Mouse (Mus musculus): ENCODE data around the gene Srgap2. TPM values are rescaled to one million over a fixed set of nuclear protein-coding genes. Genes with fewer than 3 reads are reported as not detected.
"Not testable (repeated sequence)": the region's sequence is repeated elsewhere in the genome, so short reads cannot be mapped to it uniquely, and the experiment has no call there.

The Srgap2 gene
- polyA plus RNA-seq, 2 experiments from 2014 or later, result 25.0 to 31.5 TPM

DNA sequence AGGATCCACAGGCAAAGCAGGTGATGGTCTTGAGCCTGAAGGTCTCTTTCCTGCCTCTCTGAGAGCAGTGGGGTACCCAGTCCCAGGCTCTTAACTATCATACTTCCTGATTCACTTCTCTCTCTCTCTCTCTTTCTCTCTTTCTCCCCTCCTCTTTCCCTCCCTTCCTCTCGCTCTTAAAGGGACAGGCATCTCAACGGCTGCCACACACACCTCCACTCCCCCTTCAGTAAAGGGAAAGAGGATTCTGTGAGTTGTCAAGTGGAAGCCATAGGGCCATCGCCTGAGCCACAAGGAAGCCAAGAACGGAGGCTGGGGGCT is 247.7 kb downstream of the Srgap2 start, which contains the start of gene Ikbke:
Gene Ikbke, minus strand, starts transcription at position 151 of the 321 bp plus-strand sequence.
- peak; percentile 51 for ATAC-seq

DNA sequence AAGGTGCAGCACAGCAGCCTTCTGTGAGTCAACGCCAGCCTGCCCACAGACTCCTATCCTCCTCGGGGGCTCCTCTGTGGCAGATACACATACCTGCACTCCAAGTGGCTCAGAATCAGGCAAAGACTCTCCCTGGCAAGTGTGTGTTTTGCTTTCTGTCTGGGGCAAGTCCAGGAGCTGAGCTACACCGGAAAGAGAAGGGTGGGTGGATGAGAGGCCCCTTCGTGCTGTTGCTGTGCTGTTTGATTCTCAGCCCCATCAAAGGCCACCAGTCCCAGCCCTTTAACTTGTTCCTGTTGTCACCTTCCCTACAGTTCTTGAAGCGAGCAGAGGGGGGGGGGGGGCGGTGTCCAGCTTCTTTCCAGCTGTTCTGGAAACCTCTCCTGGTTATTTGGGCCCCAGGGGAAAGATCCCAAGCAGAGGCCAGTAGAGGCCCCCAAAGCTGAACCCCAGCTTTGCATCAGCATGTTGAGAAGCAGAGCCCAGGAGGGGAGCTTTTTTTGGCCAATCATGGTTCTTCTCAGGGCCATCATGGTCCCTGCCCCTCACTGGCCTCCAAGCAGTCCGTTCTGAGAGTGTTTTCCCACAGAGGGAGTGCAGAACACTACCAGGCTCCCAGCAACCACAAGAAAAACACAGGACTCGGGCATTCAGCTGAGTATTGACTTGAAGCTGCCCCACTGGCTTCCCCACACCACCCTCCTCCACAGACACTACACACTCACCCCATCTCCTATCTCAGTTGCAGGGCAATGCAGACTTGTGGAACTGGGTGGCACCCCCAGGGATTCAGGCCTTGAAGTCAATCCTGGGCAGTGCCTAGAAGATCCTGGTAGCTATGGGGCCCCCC is 248.3 kb downstream of the Srgap2 start:
- peak; percentile 65 for ATAC-seq

DNA sequence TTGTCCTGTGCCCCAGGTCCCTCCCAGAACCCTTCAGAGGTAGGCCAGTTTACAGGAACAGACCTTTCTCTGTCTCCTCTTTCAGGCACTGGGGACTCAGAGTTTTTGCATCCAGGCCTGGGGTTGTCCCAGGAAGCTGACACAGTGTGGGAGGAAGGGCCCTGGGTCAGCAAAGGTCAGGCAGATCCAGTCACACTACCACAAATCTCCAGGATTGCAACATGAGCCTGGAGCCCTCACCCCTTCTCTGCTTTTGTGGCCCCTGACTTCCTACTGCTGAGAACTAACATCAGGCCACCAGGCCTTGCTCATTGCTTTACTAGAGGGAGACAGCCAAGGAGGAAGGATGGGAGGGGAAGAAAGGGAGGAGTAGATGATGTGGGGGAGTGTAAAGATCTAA is 250.3 kb downstream of the Srgap2 start:
- no peak for ATAC-seq

DNA sequence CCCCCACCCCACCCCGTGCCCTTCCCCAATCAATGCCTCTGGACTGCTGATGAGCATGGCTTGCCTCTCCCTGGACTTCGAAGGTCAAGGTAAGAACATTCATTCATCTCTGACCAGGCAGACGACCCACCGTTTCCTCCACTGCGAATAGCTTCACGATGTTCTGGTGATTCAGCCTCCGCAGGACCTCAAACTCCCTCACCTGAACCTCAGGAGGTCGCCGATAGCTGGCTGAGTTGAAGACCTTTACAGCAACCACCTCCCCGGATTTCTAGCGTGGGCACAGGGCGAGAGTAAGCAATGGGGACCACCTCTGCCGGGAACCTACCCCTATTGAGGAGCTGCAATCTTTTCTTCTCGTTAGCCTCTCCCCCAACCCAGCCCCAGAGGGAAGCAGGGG is 251.6 kb downstream of the Srgap2 start:
- ATAC-seq, result no peak

DNA sequence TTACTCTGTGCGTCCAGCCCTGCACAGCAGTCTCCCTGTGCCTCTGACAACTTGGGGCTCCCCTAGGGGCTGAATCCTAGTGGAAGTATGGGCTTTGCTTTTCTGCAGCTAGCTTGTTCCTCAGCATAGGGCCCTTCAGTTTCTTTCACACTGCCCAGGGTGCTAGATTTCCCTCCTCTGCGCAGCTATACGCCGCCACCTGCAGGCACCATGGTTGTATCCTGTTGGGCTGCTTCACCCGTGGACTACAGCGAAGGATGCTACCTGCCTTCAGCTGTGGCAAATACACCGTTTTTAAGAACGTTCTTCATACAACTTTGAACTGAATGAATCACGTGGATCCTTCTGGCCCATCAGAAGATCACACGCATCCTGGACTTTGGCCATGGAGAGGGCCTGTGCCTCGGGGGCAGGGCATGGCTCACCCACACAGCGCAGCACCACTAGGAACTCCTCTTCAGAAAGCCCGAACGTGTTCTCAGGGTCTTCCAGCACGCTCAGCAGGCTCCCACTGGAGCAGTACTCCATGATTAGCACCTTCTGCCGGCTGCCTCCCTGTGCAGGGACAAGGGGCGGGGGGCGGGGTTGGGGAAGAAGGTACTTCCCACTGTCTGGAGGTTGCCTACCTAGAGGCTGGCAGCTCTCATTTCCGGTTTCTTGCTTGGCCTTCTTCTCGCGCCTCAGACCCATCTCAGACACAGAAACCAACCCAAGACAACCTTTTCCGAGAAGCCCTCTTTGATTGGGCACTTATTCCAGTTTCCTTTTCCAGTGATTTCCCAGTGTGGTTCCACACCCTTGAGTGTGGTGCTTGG is 252.2 kb downstream of the Srgap2 start:
- ATAC-seq, result no peak

DNA sequence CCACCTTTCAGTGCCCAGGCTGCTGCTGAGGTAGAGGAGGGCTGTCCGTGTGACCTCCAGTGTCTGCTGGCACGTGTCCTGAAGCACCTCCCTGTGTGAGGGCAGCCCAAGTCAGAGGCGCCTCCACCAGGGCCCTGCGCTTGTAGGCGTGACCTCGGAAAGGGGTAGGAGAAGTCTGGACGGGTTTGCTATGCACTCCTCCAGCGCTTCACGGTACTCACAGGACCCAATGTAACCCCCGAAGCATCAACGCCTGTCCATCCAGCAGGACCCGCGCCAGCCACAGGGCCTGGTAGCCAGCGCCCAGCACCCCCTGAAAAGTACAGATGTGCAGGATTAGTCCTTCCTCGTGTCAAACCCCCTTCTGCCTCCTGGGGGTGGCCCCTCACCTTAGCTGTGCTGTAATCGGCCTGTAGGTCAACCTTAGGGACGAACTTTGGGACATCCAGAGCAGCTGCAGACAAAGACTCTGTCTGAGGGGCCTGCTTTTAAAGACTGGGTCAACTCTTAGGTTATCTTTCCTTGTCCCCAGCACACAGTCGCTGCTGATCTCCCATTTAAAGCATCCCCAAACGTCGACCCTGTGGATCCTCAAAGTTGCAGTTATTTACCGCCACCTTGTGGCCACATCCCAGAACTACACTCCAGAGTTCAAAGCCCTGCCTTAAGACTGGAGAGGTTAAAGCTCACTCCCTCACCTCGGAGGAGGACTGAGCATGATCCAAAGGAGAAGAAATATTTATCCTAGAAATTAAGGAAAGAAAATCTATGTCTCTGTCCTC is 257.2 kb downstream of the Srgap2 start:
- ATAC-seq, result peak; percentile 82

DNA sequence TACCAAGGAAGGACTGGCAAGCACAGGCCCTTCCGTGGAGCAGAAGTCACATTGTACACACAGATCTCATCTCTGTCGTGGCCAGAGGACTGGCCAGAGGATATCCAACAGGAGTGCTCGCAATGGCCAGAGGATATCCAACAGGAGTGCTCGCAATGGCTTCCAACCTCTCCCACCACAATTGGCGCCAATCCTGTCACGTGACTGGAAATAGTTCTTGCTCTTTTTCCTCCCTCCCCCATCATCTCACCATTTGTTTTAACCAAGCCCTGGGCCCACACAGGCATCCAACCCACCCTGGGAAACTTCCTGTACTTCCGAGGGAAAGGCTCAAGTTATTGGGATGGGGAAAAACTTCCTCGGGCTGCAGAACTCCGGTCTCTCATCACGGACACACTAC is 258.4 kb downstream of the Srgap2 start:
- ATAC-seq, result no peak

DNA sequence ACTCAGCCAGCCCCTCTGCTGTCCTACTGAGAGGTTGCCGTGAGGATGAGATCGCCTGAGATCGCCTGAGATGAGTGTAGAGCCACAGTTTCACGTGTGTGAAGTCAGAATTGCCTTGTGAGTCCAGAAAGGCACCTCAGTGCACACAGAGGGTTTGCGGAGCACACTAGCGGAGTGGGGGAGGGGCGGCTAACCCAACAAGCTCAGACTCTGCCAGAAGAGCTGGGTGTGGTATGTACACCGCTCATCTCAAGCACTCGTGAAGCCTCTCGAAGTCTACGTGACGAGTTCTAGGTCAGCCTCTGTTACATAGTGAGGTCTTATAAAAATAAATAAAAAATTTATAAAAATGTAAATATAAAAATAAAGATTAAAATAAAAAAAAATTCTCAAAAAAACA is 263.2 kb downstream of the Srgap2 start:
- ATAC-seq, result no peak

DNA sequence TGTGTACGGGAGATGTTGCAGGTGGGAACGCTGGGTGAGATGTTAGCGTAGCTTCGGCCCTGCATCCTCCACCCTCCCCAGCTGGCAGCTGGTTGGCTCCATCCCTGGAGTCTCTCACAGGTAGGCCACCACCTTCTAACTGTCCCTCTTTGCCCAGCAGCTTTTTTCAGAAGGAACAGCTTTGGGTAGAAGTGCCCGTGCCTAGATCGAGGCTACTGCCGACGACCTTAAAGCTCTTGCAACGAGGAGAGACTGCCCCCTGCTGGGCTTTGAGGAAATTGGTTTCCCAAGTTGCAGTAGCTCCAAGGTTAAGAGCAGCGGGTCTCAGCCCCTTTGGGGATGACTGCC is 266.9 kb downstream of the Srgap2 start:
- peak; percentile 46 for ATAC-seq

DNA sequence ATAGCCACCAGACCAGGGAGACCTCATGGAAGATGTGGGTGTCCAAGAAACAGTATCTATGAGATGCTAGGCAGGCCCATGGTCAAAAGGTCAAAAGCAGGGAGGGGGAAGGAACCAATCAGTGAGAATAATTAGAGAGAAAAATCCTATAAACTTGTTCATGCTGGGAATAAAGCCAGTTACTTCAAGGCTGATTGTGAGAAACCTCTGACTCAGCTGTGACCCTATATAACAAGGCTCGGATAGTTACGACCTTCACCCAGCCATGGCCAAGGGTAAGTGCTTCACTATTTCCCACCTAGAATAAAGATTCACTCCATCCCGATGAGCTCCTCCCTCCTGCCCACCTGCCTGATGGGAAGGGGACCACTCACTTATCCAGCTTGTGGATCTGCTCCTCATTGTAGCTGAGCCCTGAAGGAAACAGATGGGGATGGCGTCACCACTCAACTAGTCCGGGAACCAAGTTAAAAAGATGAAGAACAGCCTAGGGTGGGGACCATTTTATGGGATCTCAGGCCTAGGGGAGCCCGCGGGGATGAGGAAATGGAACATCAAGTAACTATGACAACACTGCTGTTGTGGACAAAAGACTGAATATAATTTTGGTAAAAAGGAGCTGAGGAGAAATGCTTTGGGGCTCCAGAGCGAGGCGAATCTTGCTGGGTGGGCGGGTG is 267.4 kb downstream of the Srgap2 start:
- no peak for ATAC-seq

DNA sequence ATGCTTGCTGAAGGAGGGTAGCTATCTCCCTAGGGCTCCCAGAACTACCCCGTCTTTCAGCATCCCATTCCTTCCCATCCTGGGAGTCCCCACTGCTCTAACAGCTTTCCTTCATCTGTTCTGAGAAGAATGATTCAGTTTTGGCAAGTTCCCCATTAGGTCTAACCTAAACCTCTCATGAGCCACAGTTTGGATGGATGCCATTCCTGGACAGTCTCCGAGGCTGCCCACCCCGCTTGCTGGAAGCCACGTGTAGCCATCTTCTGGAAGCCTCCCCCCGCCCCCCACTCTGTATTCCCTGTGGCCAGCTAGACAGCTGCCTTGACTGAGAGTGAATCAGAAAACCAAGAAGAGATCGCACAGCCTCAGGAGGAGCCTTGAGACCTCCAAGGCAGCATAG is 269.9 kb downstream of the Srgap2 start:
- ATAC-seq, result no peak

DNA sequence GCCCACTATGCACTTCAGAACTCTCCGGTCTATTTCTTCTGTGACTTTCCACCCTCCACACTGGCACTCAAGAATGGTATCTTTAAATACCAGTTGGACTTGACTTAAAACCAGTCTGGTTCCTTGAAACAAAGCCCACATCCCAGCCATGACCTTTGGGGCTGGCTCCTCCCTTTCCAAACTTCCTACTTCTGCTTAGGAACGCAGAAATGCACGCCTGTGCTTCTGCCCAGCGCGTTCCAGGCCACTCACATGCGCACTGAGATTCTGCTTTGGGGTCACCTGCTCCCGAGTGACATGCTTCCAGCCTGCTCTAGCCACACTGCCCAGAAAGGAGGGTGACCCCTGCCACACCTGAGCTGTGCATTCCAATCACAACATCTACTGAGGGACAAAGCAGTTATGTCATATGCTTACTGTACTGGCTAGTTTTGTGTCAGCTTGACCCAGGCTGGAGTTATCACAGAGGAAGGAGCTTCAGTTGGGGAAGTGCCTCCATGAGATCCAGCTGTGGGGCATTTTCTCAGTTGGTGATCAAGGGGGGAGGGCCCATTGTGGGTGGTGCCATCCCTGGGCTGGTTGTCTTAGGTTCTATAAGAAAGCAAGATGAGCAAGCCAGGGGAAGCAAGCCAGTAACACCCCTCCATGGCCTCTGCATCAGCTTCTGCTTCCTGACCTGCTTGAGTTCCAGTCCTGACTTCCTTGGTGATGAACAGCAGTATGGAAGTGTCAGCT is 274.5 kb downstream of the Srgap2 start:
- not testable (repeated sequence) for ATAC-seq

DNA sequence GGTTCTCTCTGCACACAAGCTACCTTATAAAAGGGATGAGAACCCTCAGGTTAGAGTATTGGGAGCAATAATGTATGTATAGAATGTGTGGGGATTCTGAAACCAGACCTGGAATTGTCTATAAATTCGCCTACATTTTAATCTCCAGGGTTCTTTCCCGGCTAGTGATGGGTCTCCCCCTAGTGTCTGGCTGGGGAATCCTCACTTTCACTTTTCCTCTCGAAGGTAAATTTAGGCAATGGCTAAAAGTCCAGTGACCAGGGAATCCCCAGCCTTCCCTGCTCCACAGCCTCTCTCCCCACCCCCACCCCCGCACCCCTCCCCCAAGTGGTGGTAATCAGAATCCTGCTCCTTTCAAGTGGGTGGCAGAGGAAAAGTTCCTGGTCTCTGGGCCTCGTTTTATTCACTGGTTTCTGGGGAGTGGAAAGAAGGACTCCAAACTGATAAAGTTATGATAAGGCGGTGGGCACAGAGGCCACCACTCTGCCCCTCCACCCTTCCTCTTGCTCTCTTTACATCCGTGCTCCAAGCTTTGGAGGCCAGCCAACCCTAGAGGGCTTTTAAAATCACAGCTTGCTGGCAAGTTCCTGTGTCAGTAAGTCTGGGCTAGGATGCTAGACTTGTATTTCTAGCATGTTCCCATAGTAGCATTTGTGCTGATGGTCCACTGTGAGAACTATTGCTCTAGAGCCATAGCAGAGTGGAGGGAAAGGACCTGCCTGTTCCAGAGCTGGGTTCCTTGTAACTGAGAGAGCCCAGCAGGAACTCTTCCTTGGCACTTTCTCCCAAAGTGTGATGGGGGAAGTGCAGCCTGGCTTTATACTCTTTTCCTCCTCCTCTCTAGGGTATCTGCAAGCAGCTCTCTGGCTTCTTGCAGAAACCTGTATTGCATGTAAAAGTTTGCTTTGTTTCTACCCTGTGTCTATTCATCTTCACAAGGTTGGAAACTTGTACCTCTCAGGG is 280.4 kb downstream of the Srgap2 start:
- ATAC-seq, result no peak

DNA sequence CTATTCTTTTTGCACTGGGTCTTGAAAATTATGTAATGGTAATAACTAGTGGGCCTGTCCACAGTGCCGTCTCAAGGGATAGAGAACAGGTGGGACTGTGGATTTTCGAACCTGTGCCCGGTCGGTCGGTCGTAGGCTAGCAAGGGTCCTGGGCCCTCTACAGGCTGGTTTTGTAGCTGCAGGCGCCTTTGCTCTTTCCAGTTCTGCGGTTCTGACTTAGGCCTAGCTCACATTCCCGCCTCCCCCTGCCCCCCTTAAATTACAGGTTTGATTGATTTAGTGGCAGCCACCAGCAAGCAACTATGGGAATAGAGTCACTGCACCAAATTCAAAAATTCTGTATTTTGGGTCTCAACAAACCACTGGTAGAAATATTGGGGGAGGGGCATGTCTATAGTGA is 281.2 kb downstream of the Srgap2 start:
- ATAC-seq, result peak; percentile 59

DNA sequence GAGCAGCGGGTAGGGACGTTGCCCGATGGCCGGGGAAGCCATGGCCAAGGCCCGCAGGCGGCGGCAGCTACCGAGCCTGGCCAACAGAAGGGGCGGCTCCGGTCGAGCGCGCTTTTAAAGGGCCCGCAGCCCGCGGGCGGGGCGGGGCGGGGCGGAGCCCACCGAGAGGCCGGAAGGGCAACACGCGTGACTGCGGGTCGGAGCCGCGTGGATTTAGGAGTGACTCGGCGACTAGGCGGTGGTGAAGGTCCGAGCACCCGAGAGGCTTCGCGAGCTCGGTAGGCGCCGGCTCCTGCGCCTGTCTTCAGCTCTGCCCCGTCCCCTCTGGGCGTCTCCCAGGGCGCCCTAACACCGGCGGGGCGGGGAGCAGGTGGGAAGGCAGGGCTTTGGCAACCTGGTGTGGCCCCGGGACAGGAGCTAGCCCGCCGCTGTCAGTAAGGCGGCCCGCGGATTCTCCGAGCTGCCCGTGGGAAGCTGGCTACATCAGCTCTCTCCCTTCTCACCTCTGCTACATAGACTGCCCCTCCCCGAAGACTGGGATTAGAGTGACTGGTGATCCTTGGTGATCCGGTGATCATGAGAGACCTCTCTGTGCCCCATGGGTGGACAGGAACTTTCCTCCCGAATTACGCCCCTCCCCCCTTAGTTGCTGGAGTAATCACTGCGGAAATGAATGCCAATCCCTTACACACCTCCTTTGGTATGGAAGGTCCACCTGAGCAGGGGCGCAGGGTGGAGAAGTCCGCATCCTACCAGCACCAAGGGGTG is 281.9 kb downstream of the Srgap2 start, which contains the start of gene Rassf5:
Gene Rassf5, minus strand, starts transcription at position 170 of the 768 bp plus-strand sequence.
- peak; percentile 50 for ATAC-seq

DNA sequence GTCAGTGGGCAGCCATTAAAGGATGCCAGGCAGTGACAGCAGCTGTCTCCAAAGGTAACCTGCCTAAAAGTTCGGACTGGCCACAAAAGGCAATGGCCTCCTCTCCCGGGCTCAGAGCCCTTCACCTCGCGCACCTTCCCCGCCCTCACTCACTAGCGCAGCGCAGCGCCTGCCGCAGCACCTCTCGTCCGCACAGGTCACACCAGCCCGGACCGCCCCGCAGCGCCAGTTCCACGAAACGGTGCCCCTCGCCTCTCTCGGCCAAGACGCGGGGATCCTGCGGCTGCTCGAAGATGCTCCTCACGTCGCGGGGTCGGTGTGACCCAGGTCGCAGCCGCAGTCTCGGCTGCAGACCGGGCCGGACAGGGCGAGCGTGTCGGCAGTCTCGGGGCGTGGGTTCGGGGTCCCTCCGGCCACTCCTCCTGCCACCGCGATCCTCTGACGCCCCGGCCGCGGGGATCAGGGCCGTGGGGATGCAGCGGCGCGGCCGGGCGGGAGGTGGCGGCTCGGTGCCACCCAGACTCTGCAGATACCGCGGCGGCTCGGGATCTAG is 282.5 kb downstream of the Srgap2 start:
- ATAC-seq, result peak; percentile 18

DNA sequence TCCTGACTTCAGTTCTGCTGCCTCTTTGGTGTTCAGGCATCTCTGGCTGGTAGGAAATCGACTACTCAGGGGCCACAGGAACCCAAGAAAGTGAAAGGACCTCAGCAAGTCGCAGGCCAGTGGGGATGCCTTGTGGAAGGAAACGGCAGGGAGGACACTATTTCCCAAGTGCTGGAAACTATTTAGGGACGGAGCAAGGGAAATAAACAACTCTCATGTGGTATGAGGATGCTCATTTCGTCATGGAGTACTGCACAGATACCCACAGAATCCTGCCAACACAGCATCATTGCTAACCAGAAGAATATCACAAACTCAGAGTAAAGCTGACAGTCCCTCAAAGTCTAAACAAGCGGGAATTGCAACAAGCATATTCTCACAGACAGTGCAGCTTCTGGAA is 284.2 kb downstream of the Srgap2 start:
- ATAC-seq, result no peak

DNA sequence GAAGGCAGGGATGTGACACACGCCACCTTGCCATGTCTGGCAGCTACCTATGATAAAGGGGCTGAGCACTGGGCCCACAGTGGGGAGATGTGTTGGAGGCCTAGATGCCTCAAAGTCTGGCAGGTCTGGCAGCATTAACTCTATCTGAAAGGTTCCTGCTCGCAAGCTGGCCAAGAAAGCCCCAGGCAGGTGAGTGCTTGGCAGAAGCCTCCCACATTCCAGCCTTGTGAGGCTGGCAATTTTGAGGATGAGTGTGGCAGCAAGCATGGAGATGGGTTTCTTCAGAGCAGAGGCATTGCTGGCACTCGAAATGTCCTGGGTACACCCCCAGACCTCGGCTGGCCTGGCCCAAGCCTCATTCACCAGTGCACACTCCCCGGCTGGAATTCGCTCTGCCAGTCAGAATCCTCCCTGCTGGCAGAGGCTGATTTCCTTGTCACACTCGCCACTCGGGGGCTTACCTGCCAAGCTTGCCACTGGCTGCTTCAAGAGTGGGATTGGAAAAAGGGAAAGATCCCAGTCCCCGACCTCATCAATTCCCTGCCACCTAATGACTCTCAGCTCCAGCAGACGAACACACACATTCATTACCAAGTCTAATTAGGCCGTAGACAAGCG is 287.5 kb downstream of the Srgap2 start:
- no peak for ATAC-seq

DNA sequence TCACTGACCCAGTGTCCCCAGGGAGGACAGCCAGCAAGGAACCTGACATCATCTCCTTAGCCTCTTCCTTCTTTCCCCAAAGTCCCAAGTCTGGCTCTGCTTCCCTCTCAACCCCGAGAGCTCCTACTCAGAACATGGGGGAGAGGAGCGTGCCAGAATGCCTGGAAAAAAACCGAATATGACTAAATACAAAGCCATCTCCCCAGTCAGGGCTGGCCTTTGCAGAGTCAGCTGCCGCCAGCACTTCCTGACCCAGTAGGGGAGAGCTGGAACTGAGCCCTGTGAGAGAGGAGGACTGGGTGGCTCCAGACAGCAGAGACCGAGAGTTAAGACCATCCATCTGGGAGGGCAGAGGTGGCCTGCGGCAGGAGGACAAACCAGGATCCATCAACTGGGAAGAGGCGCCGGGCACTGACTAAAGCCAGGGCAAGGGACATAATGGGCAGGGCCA is 288.2 kb downstream of the Srgap2 start:
- ATAC-seq, result no peak

Measured in CD4-positive, CD25-positive, alpha-beta regulatory T cell, adult 4 months (primary cell).